Mouse (Mus musculus) embryo, embryonic 10 days (tissue): Measurements from ENCODE around the gene Pla2g16.

ENCODE experiments used
- DNase-seq: peaks from one replicate; pipeline ENCODE4 v3.0.0-alpha.2; 2015; ENCODE audit warnings: low spot score

Pla2g16 gene

DNA sequence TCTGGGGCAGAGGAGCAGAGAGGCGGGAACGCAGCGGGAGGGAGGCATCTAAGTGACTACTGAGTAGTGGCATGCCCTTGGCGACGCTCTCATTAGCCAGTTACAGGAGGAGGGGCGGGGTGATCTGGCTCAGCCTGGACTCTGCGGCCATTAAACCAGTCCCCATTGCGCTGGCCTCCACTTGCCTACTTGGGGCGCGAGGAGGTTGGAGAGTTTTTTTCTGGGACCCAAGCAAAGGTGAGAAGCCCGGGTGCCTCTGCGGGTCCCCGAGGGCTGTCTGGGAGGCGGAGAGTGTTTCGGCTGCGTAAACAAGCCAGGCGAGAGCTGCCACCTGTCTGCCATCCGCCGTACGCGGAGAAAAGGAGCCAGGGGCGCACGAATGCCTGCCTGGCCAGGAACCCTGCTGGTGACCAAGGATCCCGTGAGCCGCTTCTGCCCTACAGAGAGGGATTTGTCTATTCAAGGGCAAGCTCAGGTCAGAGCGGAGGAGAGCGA is at the start of gene Pla2g16:
Pla2g16 (plus strand) TSS at position 132 of the 495 bp plus-strand sequence.
- DNase-seq = peak; percentile 85

DNA sequence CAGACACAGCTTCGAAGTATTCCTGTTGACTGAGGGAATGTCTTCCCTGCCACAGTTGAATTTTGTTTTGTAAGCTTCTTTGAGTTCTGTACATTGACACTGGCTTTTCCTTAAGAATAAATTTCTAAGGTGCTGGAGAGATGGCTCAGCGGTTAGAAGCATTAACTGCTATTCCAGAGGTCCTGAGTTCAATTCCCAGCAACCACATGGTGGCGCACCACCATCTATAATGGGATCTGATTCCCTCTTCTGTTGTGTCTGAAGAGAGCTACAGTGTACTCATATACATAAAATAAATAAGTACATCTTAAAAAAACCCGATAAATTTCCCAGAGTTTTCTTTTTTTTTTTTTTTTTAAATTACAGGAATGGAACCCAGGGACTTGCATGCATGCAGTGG is 49.2 kb upstream of the Pla2g16 start:
- peak; percentile 17 for DNase-seq

- no peak for DNase-seq
Observed at GRCm38 (mm10) chr19:7516437-7516836, 40.8 kb upstream of the Pla2g16 start.

GRCm38 (mm10) chr19:7521619-7522018 is 35.6 kb upstream of the Pla2g16 start:
- DNase-seq = no peak

GRCm38 (mm10) chr19:7522856-7523255 is 34.4 kb upstream of the Pla2g16 start:
- DNase-seq = no peak

GRCm38 (mm10) chr19:7523292-7523691 is 34.0 kb upstream of the Pla2g16 start:
- DNase-seq = peak; percentile 16

DNA sequence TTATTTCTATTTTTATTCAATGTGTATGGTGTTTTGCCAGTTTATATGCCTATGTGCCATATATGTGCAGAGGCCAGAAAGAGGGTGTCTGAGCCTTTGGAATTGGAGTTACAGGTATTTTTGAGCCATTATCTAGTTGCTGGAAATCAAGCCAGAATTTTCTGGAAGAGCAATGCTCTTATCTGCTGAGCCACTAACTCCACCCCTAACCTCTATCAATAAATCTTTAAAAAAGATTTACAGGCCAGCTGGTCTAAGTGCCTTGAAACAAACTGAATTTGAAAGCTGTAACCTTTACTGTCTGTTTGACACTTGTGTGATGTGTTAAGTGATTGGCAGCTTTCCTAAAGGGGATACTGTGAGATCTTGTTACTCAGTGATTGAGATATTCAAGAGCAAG is 33.5 kb upstream of the Pla2g16 start:
- DNase-seq = no peak

DNA sequence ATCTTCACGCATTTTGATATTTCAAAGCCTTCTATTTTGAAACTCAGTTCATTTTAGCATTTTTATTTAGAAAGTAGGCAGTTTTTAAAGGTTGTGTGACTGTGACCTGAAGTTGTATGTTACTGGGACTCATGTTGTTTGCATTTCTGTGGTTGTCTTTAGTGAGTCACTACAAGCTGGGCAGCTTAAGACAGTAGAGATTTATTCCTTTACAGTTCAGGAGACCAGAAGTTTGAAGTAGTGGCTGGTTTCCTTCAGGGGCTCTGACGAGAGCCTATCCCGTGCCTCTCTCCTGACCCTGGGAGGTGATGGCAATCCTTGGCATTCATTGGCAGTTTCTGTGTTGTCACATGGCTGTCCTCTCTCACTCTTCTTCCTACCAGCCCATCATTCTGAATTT is 32.4 kb upstream of the Pla2g16 start:
- DNase-seq = no peak

- DNase-seq = peak; percentile 84
Observed at GRCm38 (mm10) chr19:7528639-7529428, 28.4 kb upstream of the Pla2g16 start.

DNA sequence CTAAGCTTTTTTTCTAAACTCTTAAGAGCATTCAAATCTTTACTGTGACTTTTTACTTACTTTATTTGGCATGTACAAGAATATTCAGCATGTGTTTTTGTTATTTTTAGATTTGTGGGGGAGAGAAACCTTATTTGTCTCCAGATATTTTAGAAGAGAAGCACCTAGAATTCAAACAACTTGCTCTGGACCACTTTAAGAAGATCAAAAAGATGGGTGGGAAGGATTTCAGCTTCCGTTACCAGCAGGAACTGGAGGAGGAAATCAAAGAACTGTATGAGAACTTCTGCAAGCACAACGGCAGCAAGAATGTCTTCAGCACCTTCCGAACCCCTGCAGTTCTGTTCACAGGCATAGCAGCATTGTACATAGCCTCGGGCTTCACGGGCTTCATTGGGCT is 25.4 kb upstream of the Pla2g16 start:
- DNase-seq = no peak

DNA sequence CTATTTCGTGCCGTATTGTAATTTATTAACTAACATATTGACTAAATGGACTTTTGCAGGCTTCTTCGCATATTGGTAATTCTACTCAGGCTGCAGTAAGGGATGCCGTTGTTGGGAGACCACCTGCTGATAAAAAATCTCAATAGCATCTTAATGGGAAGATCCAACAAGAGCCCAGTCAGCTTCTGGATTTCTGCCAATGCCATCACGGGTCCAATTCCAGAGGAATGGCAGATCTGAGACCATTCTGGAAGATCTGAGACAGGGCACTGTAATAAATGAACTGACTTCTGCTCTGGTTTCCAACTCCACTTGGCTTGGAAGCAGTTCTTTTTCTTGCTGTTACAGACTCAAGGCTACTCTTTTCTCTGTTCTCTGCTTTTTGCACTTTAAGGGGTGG is 23.4 kb upstream of the Pla2g16 start:
- DNase-seq = no peak

- DNase-seq = no peak
Observed at GRCm38 (mm10) chr19:7548924-7549323, 8.3 kb upstream of the Pla2g16 start.

GRCm38 (mm10) chr19:7551550-7552300 is 5.5 kb upstream of the Pla2g16 start:
- no peak for DNase-seq

GRCm38 (mm10) chr19:7552301-7552673 is 5.0 kb upstream of the Pla2g16 start:
- DNase-seq = no peak

GRCm38 (mm10) chr19:7553441-7553840 is 3.8 kb upstream of the Pla2g16 start:
- no peak for DNase-seq

DNA sequence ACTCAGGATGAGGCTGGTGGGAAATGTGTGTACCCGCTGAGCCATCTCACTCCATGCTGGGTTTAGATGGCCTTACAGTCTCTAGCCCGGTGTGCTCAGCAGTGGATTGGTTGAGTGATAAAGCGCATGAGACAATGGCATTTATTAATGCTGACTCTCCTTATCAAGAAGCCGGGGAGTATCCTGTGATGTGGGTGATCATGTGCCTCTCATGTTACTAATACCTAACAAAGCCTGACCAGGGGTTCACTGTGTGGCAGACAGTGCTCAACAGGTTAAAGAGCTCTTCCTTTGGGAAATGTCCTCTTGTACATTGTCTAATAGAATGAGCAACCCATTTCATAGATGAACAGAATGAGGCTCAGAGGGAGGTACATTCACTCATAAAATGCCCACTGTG is 2.4 kb upstream of the Pla2g16 start:
- DNase-seq = no peak

GRCm38 (mm10) chr19:7556641-7557040 is 618 bp upstream of the Pla2g16 start:
- DNase-seq = no peak

DNA sequence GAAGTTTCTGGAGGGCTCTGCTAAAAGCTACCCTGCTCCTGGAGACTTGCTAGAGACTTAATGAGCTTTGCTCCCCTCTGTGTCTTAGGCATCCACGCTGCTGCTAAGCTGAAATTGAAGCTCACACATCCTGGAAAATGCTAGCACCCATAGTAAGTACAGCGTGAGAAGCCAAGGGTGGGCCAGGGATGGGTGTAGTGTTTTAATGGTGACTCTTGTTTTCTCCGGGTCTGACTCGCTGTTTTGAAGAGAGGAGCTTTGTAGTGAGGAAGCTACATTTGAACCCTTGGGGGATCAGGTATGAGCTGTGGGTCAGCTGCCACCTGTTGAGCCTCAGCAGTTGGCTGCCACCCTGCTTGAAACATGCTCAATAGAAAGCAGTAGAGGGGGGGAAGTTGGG is 585 bp downstream of the Pla2g16 start:
- DNase-seq = no peak

GRCm38 (mm10) chr19:7558675-7559074 is 1.4 kb downstream of the Pla2g16 start:
- DNase-seq = no peak

DNA sequence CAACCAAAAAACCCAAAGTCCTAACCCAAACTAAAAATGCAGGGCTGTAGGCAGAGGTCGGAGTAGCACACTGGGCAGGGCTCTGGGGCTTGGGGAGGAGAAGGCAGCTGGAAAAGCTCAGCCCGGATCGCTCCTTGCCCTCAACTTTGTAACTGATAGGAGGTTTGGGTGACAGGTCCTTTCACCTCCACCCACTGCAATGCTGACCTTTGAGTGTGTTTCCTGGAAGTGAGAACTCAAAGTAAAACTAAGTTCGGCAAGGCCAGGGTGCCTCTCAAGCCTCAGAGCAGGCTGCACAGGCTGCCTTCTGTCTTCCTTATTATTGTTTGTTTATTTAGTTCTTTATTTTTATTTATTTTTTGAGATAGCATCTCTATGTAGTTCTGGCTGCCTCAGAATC is 2.7 kb downstream of the Pla2g16 start:
- no peak for DNase-seq

GRCm38 (mm10) chr19:7561456-7561855 is 4.2 kb downstream of the Pla2g16 start:
- DNase-seq = no peak

DNA sequence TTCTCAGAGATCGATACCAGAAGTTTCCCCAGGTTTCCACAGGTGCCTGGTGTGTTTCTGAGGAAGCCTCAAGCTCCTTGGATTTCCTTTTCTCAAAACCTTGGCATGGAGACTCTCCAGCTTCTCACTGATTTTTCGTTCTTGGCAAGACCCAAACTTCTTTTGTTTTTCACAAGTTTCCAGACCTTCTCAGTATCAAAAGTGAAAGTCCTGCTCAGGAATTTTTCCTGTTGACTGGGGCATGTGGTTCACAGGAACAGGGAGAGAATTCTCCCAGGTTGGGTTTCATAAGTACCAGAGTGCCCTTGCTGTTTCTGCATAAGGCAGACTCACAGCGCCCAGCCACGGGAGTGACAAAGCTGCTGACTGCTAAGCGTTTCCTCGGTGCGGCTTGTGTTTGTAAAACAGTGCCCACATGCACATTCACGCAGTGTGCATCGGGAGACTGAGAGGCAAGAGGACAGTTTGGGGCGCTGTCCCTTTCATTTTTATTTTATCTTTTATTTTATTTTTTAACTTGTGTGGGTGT is 5.4 kb downstream of the Pla2g16 start:
- no peak for DNase-seq

DNA sequence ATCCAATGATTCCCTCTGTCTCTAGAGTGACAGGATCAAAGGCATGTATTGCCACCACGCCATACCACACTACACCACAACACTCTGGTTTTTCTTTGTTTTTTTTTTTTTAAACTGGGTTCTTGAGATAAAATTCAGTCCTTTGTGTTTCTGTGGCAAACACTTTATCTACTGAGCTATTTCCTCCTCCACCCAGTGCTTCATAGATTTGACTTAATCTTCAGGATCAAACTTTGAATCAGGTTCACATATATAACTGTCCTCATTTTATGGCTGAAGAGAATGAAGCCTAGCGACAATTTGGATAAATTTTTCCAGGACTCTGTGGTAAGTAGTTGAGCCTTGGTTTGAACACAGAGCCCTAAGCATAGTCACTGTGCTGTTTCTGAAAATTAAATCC is 6.4 kb downstream of the Pla2g16 start:
- no peak for DNase-seq
